In genomic region chr8:105951057-105951659, GRCm38 (mm10) we compare ENCODE assay signal across 10 mouse cellular contexts. TPM values are rescaled to one million over a fixed set of nuclear protein-coding genes. Genes with fewer than 3 reads are reported as not detected.
A peak's percentile ranks its signal among the peaks of the same experiment; 100 is the strongest.
DNase-seq lines count a peak whose midpoint lies in the region; ATAC-seq and TF ChIP-seq lines count a peak whose summit lies in the region.
"Had no signal": no experiment of that assay in that cellular context is flagged by ENCODE, and none has a peak within 500 bp of the region (broad histone marks: within the 10 kb centered on the region; RNA-seq: fewer than 3 reads in every experiment).

No protein-coding gene starts in this region.

- H3K9me3 ChIP-seq in hindbrain, embryonic 14.5 days (ENCODE audit: control insufficient read depth, low read length): no peaks in the 10 kb centered on the region
- no peaks in the 10 kb centered on the region for H3K9me3 ChIP-seq in limb, embryonic 14.5 days (ENCODE audit: control insufficient read depth, low read length)

- no peak overlapping the region for H3K4me2 ChIP-seq in hindbrain, embryonic 14.5 days (replicated peaks)
- peak overlapping the region; percentile 18; the same call in 1 of the 2 replicates for H3K4me2 ChIP-seq in limb, embryonic 14.5 days (replicated peaks; ENCODE audit: low read depth, low read length, severe bottlenecking)

- WGBS in cerebellum, adult 2 months: 21% methylated on average over 7 of the region's 7 CpGs
- WGBS in hindbrain, embryonic 14.5 days: 58% methylated on average over 7 of the region's 7 CpGs
- 29% methylated on average over 7 of the region's 7 CpGs for whole genome bisulfite sequencing in limb, embryonic 14.5 days

- no peak for TF ChIP-seq CTCF in cerebellum, adult 2 months (IDR thresholded peaks at IDR 0.05; ENCODE audit: borderline replicate concordance, insufficient read depth, low read depth, low read length)

- ATAC-seq in hindbrain, embryonic 14.5 days (ENCODE audit: low FRiP score): peak; percentile 80
- peak; percentile 70 for ATAC-seq in limb, embryonic 14.5 days (ENCODE audit: low FRiP score, low read depth)

- H3K36me3 ChIP-seq in hindbrain, embryonic 14.5 days (replicated peaks; ENCODE audit: control insufficient read depth, insufficient read depth): no peaks in the 10 kb centered on the region
- H3K36me3 ChIP-seq in limb, embryonic 14.5 days (ENCODE audit: control insufficient read depth, insufficient read depth, low read length): peaks cover 95% of the 10 kb centered on the region

- H3K27me3 ChIP-seq in cerebellum, adult 2 months (ENCODE audit: control insufficient read depth, insufficient read depth, low read length): no peaks in the 10 kb centered on the region
- H3K27me3 ChIP-seq in hindbrain, embryonic 14.5 days (ENCODE audit: control insufficient read depth, insufficient read depth, low read length): no peaks in the 10 kb centered on the region
- no peaks in the 10 kb centered on the region for H3K27me3 ChIP-seq in limb, embryonic 14.5 days (ENCODE audit: control insufficient read depth, insufficient read depth, low read length)

- no peak overlapping the region for H3K4me3 ChIP-seq in cerebellum, adult 2 months (replicated peaks; ENCODE audit: insufficient read depth, low read depth, low read length)
- no peak overlapping the region for H3K4me3 ChIP-seq in hindbrain, embryonic 14.5 days (replicated peaks; ENCODE audit: low read length)
- H3K4me3 ChIP-seq in limb, embryonic 14.5 days (replicated peaks; ENCODE audit: low read length): no peak overlapping the region

- no peak overlapping the region for H3K9ac ChIP-seq in hindbrain, embryonic 14.5 days
- H3K9ac ChIP-seq in limb, embryonic 14.5 days (ENCODE audit: low read depth, low read length, severe bottlenecking): no peak overlapping the region

- DNase-seq in cerebellum, adult 2 months: peak in 1 of 2 experiments; percentile 53
- DNase-seq in cerebellum, adult 9-10 months: no peak
- DNase-seq in right cerebral cortex, postnatal 4 days: peak; percentile 56
- DNase-seq in right cerebral cortex, postnatal 36 days (ENCODE audit: low spot score in 2 of 2): no peak
- DNase-seq in hindbrain, embryonic 14.5 days (ENCODE audit: low spot score): peak; percentile 36
- peak; percentile 67 for DNase-seq in limb, embryonic 14.5 days (ENCODE audit: low spot score)
- DNase-seq in adrenal gland, postnatal 25 days: no peak
- no peak for DNase-seq in frontal cortex, postnatal 25 days (ENCODE audit: low spot score in 2 of 2)

- peaks cover 15% of the 10 kb centered on the region for H3K4me1 ChIP-seq in cerebellum, adult 2 months (ENCODE audit: control insufficient read depth, insufficient read depth, low read length)
- peaks cover 10% of the 10 kb centered on the region; the same call in 1 of the 2 replicates for H3K4me1 ChIP-seq in hindbrain, embryonic 14.5 days (replicated peaks; ENCODE audit: control insufficient read depth, insufficient read depth, low read length)
- H3K4me1 ChIP-seq in limb, embryonic 14.5 days (ENCODE audit: control insufficient read depth, insufficient read depth, low read length): peaks cover 14% of the 10 kb centered on the region

- H3K27ac ChIP-seq in cerebellum, adult 2 months (ENCODE audit: insufficient read depth, low read length): peak overlapping the region; percentile 28; the same call in 1 of the 2 replicates
- H3K27ac ChIP-seq in hindbrain, embryonic 14.5 days: peak overlapping the region; percentile 65; the same call in 1 of the 2 replicates
- peak overlapping the region; percentile 72 for H3K27ac ChIP-seq in limb, embryonic 14.5 days (replicated peaks; ENCODE audit: low read depth, low read length)

- TF ChIP-seq POLR2A in cerebellum, adult 2 months (IDR thresholded peaks at IDR 0.05; ENCODE audit: borderline replicate concordance, insufficient read depth, low read length): no peak
- TF ChIP-seq POLR2A in limb, embryonic 14.5 days (IDR thresholded peaks at IDR 0.05; ENCODE audit: borderline replicate concordance, extremely low read depth, insufficient read depth, insufficient read length): no peak

RNA-seq across cellular contexts. Expression of gene Lcat, which starts 8.0 kb away (rescaled TPM):
- 106 and 110 TPM in 2 replicates for polyA plus RNA-seq in cerebellum, adult 2 months (2012; rRNA removed)
- 3.2 and 3.3 TPM in 2 replicates for polyA plus RNA-seq in hindbrain, embryonic 14.5 days (2014; fragmentation: Nextera tagmentation; extraction: Ambion mirVana)
- 15.9 and 18.5 TPM in 2 replicates for polyA plus RNA-seq in limb, embryonic 14.5 days (2012; rRNA removed)
- polyA plus RNA-seq in limb, embryonic 14.5 days (2014; fragmentation: Nextera tagmentation; extraction: Ambion mirVana): 1.9 and 3.0 TPM in 2 replicates
- total RNA-seq in adrenal gland, postnatal 25 days (2021): 1.9 and 7.7 TPM in 2 replicates

RNA-seq across cellular contexts. Expression of gene Psmb10, which starts 12.9 kb away (rescaled TPM):
- 84.3 and 89.4 TPM in 2 replicates for polyA plus RNA-seq in cerebellum, adult 2 months (2012; rRNA removed)
- 70.1 and 79.8 TPM in 2 replicates for polyA plus RNA-seq in hindbrain, embryonic 14.5 days (2014; fragmentation: Nextera tagmentation; extraction: Ambion mirVana)
- 31.8 and 45.8 TPM in 2 replicates for polyA plus RNA-seq in limb, embryonic 14.5 days (2012; rRNA removed)
- 37.8 and 38.8 TPM in 2 replicates for polyA plus RNA-seq in limb, embryonic 14.5 days (2014; fragmentation: Nextera tagmentation; extraction: Ambion mirVana)
- total RNA-seq in adrenal gland, postnatal 25 days (2021): 70.6 and 74.9 TPM in 2 replicates

RNA-seq across cellular contexts. Expression of gene Slc12a4, which starts 14.7 kb away (rescaled TPM):
- 34.9 and 36.1 TPM in 2 replicates for polyA plus RNA-seq in cerebellum, adult 2 months (2012; rRNA removed)
- polyA plus RNA-seq in hindbrain, embryonic 14.5 days (2014; fragmentation: Nextera tagmentation; extraction: Ambion mirVana): 9.3 and 9.4 TPM in 2 replicates
- 116 and 135 TPM in 2 replicates for polyA plus RNA-seq in limb, embryonic 14.5 days (2012; rRNA removed)
- polyA plus RNA-seq in limb, embryonic 14.5 days (2014; fragmentation: Nextera tagmentation; extraction: Ambion mirVana): 46.0 and 56.2 TPM in 2 replicates
- 40.6 and 43.5 TPM in 2 replicates for total RNA-seq in adrenal gland, postnatal 25 days (2021)

RNA-seq across cellular contexts. Expression of gene Ctrl, which starts 17.5 kb away (rescaled TPM):
- 2.6 and 3.4 TPM in 2 replicates for polyA plus RNA-seq in cerebellum, adult 2 months (2012; rRNA removed)
- polyA plus RNA-seq in hindbrain, embryonic 14.5 days (2014; fragmentation: Nextera tagmentation; extraction: Ambion mirVana): 2.9 and 3.2 TPM in 2 replicates
- polyA plus RNA-seq in limb, embryonic 14.5 days (2012; rRNA removed): 4.1 and 5.7 TPM in 2 replicates
- polyA plus RNA-seq in limb, embryonic 14.5 days (2014; fragmentation: Nextera tagmentation; extraction: Ambion mirVana): 0.88 and 1.7 TPM in 2 replicates
- 0.91 TPM in 1 of 2 replicates, not detected in the other for total RNA-seq in adrenal gland, postnatal 25 days (2021)

RNA-seq across cellular contexts. Expression of gene Dpep3, which starts 28.1 kb away (rescaled TPM):
- not detected in 2 replicates for polyA plus RNA-seq in cerebellum, adult 2 months (2012; rRNA removed)
- not detected in 2 replicates for polyA plus RNA-seq in hindbrain, embryonic 14.5 days (2014; fragmentation: Nextera tagmentation; extraction: Ambion mirVana)
- polyA plus RNA-seq in limb, embryonic 14.5 days (2012; rRNA removed): not detected in 2 replicates
- polyA plus RNA-seq in limb, embryonic 14.5 days (2014; fragmentation: Nextera tagmentation; extraction: Ambion mirVana): 0.11 TPM in 1 of 2 replicates, not detected in the other
- total RNA-seq in adrenal gland, postnatal 25 days (2021): not detected in 2 replicates
- total RNA-seq: liver, adult 2 months had no signal
- polyA plus RNA-seq: C2C12; liver, adult 2 months had no signal

Comparison
In these comparisons a context has a peak if more than half of its experiments do, and no peak if none do; other contexts are left out.
1. DNase-seq: peak in right cerebral cortex, postnatal 4 days (single experiment), hindbrain, embryonic 14.5 days (single experiment) and limb, embryonic 14.5 days (single experiment); none in cerebellum, adult 9-10 months (single experiment), right cerebral cortex, postnatal 36 days (0 of 2), adrenal gland, postnatal 25 days (single experiment) and frontal cortex, postnatal 25 days (0 of 2).
2. Peak in every context shown above with its lines, with median percentiles within 50 percentile points of each other: H3K27ac ChIP-seq.